Mouse (Mus musculus) E14TG2a.4 (cell line): ENCODE data around the gene Mks1.

Experiments
- H3K27me3 ChIP-seq: 2 replicates; pipeline ENCODE4 v1.6.1; 2014; ENCODE audit warnings: low read length, control low read depth; ENCODE audit not compliant: insufficient read depth
- H3K36me3 ChIP-seq: 2 replicates; pipeline ENCODE4 v1.6.1; 2014; ENCODE audit warnings: low read length, control low read depth; ENCODE audit not compliant: insufficient read depth
- H3K4me1 ChIP-seq: replicated peaks from 2 replicates; pipeline ENCODE4 v1.6.1; 2014; ENCODE audit warnings: low read depth, low read length, control low read depth
- H3K4me3 ChIP-seq: replicated peaks from 2 replicates; pipeline ENCODE4 v1.5.1; 2014; ENCODE audit warnings: mild to moderate bottlenecking, low read length
- H3K9me3 ChIP-seq: 2 replicates; pipeline ENCODE4 v1.6.1; 2014; ENCODE audit warnings: low read length, control low read depth
- CTCF ChIP-seq: conservative IDR thresholded peaks from 2 replicates; pipeline ENCODE4 v1.5.1; 2014; ENCODE audit warnings: low read length
- NANOG ChIP-seq: IDR thresholded peaks from 2 replicates; pipeline ENCODE4 v1.6.1; 2014; ENCODE audit warnings: borderline replicate concordance, low read length, mixed read lengths
- POU5F1 ChIP-seq: IDR thresholded peaks from 2 replicates; pipeline ENCODE4 v1.6.1; 2014; ENCODE audit warnings: low read length, borderline replicate concordance

Gene Mks1

DNA sequence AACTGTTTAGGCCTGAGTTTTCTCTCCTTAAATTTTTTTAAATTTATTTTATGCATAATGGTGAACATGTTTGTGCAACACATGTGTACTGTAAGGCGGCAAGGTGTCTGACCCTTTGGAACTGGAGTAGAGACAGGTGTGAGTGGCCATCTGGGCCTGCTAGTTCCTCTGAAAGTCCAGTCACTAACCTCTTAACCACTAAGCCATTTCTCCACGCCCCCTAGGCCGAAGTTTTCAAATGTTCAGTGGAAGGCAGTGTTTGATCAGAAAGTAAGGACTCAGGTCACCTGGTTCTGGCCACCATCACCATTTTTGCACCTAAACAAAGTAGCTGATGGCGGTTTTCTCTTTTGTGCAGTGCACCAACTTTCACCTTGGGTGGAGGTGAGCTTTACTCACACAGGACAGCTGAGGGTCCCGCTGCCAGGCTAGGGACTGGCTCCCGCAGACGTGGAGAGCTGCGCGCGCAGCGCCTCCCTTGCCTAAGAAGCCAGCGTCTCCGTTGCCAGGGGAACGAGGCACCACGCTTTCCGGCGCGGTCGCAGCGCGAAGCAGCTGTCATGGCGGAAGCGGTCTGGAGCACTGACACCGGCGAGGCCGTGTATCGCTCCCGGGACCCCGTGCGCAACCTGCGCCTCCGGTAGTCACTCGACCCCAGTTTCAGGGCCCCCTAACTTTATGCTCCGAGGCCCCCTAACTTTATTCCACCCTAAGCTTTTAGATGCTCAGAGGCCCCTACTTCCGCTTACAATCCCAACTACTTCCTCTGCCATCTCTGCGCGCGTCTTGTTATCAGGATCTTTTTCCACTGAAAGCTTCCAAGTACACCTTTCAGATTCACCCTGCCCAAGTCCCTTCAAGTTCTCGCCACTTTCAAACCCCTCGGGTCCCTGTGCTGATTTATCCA lies at the start of gene Mks1:
Mks1 (plus strand) TSS at position 526 of the 907 bp plus-strand sequence.
- H3K4me1 ChIP-seq, result peaks cover 45% of the 10 kb centered on the region
- H3K9me3 ChIP-seq, result no peaks in the 10 kb centered on the region
- peak within 1 kb of the TSS; percentile 83 for H3K4me3 ChIP-seq
- no peak for TF ChIP-seq POU5F1
- no peak for TF ChIP-seq CTCF
- TF ChIP-seq NANOG, result no peak
- peaks cover 33% of the 10 kb centered on the region for H3K36me3 ChIP-seq
- no peaks in the 10 kb centered on the region; the same call in 1 of the 2 replicates for H3K27me3 ChIP-seq

- H3K4me3 ChIP-seq, result no peak overlapping the region
- no peaks in the 10 kb centered on the region for H3K36me3 ChIP-seq
- peaks cover 14% of the 10 kb centered on the region for H3K4me1 ChIP-seq
- peaks cover 49% of the 10 kb centered on the region for H3K27me3 ChIP-seq
- no peaks in the 10 kb centered on the region for H3K9me3 ChIP-seq
- TF ChIP-seq CTCF (peak; percentile 53), POU5F1 (no peak)
Measured at GRCm38 (mm10) chr11:87805448-87805847, 47.6 kb upstream of the Mks1 start.

DNA sequence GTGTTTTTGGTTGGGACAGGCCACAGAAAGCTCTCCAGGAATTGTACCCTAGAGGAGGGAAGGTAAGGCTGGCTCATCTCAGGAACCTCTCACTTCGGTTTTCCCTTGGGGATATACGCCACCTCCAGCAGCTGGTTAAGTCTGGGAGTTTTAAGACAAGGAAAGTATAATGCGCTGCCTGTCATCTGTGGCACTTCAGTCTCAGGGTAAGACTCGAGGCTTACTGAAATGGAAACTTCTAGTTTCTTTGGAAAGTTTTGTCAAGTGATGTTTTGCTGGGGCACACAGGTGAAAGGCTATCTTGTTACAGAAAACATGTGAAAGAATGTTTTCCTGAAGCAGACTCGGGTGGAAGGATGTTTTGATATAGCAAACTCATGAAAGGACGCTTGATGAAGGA lies 45.6 kb upstream of the Mks1 start:
- Histone ChIP-seq H3K4me1 (peaks cover 4% of the 10 kb centered on the region), H3K27me3 (peaks cover 32% of the 10 kb centered on the region), H3K4me3 (no peak overlapping the region), H3K9me3 (no peaks in the 10 kb centered on the region), H3K36me3 (no peaks in the 10 kb centered on the region)
- TF ChIP-seq POU5F1, result no peak
- no peak for TF ChIP-seq NANOG
- no peak for TF ChIP-seq CTCF

DNA sequence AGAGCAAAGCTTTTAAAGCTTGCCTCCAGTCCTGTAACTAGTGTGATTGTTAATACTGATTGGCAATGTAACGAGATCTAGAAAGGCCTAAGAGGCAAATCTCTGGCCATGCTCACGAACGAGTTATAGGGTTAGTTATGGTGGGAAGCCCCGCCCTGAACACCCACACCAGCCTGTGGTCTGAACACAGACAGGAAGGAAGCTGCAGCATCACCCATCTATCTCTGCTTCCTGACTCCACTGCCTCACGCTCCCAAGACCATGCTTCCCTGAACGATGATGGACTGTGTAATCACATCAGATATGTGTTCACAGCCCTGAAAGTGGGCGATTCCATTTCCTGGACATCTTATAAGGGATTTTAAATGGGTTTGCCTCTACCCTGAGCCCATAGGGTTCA lies 44.8 kb upstream of the Mks1 start:
- Histone ChIP-seq H3K27me3 (peaks cover 31% of the 10 kb centered on the region), H3K4me3 (no peak overlapping the region), H3K9me3 (no peaks in the 10 kb centered on the region), H3K36me3 (no peaks in the 10 kb centered on the region), H3K4me1 (no peaks in the 10 kb centered on the region)
- TF ChIP-seq CTCF (no peak), POU5F1 (no peak), NANOG (no peak)

DNA sequence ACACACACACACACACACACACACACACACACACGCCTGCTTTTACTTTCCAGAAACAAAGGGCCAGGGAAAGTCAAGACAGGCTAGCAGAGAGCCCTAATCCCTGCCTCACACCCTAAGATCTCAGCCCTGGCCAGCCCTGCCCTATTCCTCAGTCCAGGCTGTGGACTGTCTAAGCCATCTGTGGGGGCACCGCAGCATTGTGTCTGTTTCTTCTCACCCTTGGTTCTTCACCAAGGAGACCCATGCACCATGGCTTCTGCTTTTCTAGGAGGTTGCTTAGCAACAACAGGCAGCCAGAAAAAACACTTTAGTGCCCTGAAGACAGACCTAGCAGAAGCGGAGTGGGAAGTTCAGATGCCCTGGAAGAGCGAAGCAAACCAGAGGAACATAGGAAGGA lies 41.6 kb upstream of the Mks1 start:
- TF ChIP-seq POU5F1 (no peak), CTCF (no peak), NANOG (no peak)

GRCm38 (mm10) chr11:87814831-87815230 lies 38.2 kb upstream of the Mks1 start:
- no peak for TF ChIP-seq POU5F1
- TF ChIP-seq CTCF, result no peak
- no peak for TF ChIP-seq NANOG
- peaks cover 24% of the 10 kb centered on the region for H3K4me1 ChIP-seq
- H3K9me3 ChIP-seq, result no peaks in the 10 kb centered on the region
- peaks cover 59% of the 10 kb centered on the region for H3K27me3 ChIP-seq
- no peaks in the 10 kb centered on the region for H3K36me3 ChIP-seq
- H3K4me3 ChIP-seq, result no peak overlapping the region

More for the DNA sequence above, 41.6 kb upstream of the Mks1 start:
- Histone ChIP-seq H3K4me3 (no peak overlapping the region), H3K27me3 (peaks cover 49% of the 10 kb centered on the region), H3K4me1 (peaks cover 11% of the 10 kb centered on the region), H3K9me3 (no peaks in the 10 kb centered on the region), H3K36me3 (no peaks in the 10 kb centered on the region)

GRCm38 (mm10) chr11:87816707-87817442 lies 36.1 kb upstream of the Mks1 start:
- Histone ChIP-seq H3K4me3 (peak overlapping the region; percentile 65), H3K9me3 (no peaks in the 10 kb centered on the region), H3K36me3 (no peaks in the 10 kb centered on the region), H3K4me1 (peaks cover 24% of the 10 kb centered on the region), H3K27me3 (peaks cover 64% of the 10 kb centered on the region)
- TF ChIP-seq CTCF (peak; percentile 71), NANOG (no peak)

GRCm38 (mm10) chr11:87817443-87817773 lies 35.6 kb upstream of the Mks1 start:
- no peaks in the 10 kb centered on the region for H3K36me3 ChIP-seq
- peaks cover 24% of the 10 kb centered on the region for H3K4me1 ChIP-seq
- H3K4me3 ChIP-seq, result peak overlapping the region; percentile 65
- peaks cover 70% of the 10 kb centered on the region for H3K27me3 ChIP-seq
- H3K9me3 ChIP-seq, result no peaks in the 10 kb centered on the region
- TF ChIP-seq NANOG (no peak), POU5F1 (no peak), CTCF (no peak)
